Mouse (Mus musculus): Measurements from ENCODE around the gene Lrrc9. TPM values are rescaled to one million over a fixed set of nuclear protein-coding genes. Genes with fewer than 3 reads are reported as not detected.

Lrrc9 gene
- polyA plus RNA-seq, 1 experiment from 2014 or later: 0.18 TPM

DNA sequence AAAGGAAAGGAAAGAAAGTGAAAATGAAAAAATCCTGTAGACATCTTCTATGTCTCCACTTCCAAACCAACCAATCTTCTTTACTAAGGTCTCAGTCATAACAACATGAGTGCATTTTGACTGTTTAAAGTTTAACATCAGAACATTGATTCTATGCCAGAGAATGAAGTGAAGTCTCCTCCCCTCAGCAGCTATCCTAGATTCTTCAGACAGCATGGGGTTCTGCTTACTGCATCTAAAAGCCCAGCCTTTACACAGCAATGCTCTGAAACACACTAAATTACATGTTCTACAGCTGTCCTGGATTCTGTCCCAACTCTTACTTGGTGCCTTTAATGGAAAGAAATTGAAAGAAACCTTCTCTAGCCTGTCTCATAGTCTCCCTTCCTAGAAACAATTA, 43.2 kb downstream of the Lrrc9 start:
- no peak overlapping the region for H3K27ac ChIP-seq
- no peaks in the 10 kb centered on the region for H3K4me1 ChIP-seq
- H3K9me3 ChIP-seq: no peaks in the 10 kb centered on the region
- no peak for ATAC-seq (ENCODE audit: insufficient number of reproducible peaks, low FRiP score, low TSS enrichment, low read depth)
- no peak overlapping the region for H3K4me3 ChIP-seq
- H3K27me3 ChIP-seq: no peaks in the 10 kb centered on the region
- H3K36me3 ChIP-seq: no peaks in the 10 kb centered on the region
- no peak overlapping the region for H3K9ac ChIP-seq
- H3K4me2 ChIP-seq: no peak overlapping the region

- 62% methylated on average over 3 of the region's 3 CpGs for whole genome bisulfite sequencing
- Histone ChIP-seq H3K27ac (no peak overlapping the region), H3K27me3 (no peaks in the 10 kb centered on the region), H3K9me3 (no peaks in the 10 kb centered on the region), H3K4me3 (no peak overlapping the region), H3K4me1 (no peaks in the 10 kb centered on the region), H3K4me2 (no peak overlapping the region), H3K36me3 (no peaks in the 10 kb centered on the region), H3K9ac (no peak overlapping the region)
- ATAC-seq (ENCODE audit: insufficient number of reproducible peaks, low FRiP score, low TSS enrichment, low read depth): no peak
Observed at GRCm38 (mm10) chr12:72487498-72487897, 45.8 kb downstream of the Lrrc9 start.

DNA sequence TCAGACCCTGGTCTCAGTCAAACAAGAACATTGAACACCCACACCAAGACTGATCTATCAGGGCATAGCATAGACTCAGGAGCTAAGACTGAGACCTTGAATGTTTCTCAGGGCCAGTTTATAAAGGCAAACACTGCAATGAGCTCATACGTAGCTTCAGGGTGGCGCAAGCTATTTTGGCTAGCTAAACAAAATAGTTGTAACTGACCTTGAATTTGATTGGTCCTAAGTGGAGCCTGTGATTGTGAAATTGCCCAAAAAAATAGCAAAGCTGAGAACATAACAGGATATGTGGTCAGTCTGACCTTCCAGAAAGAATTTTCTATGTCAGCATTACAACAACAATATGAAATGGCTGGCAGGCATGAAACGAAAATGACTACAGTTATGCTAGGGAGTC, 48.3 kb downstream of the Lrrc9 start:
- WGBS: 82% methylated on average over 3 of the region's 3 CpGs
- Histone ChIP-seq H3K4me1 (no peaks in the 10 kb centered on the region), H3K27ac (no peak overlapping the region), H3K36me3 (no peaks in the 10 kb centered on the region), H3K9ac (no peak overlapping the region), H3K9me3 (no peaks in the 10 kb centered on the region), H3K4me2 (no peak overlapping the region), H3K4me3 (no peak overlapping the region), H3K27me3 (no peaks in the 10 kb centered on the region)
- ATAC-seq (ENCODE audit: insufficient number of reproducible peaks, low FRiP score, low TSS enrichment, low read depth): no peak

- H3K4me1 ChIP-seq: no peaks in the 10 kb centered on the region
- H3K36me3 ChIP-seq: no peaks in the 10 kb centered on the region
- H3K27me3 ChIP-seq: no peaks in the 10 kb centered on the region
- WGBS: 46% methylated on average over 3 of the region's 3 CpGs
- no peak overlapping the region for H3K9ac ChIP-seq
- H3K4me2 ChIP-seq: no peak overlapping the region
- H3K27ac ChIP-seq: no peak overlapping the region
- no peak for ATAC-seq (ENCODE audit: insufficient number of reproducible peaks, low FRiP score, low TSS enrichment, low read depth)
- H3K9me3 ChIP-seq: no peaks in the 10 kb centered on the region
- no peak overlapping the region for H3K4me3 ChIP-seq
Observed at GRCm38 (mm10) chr12:72491063-72491719, 49.5 kb downstream of the Lrrc9 start.

DNA sequence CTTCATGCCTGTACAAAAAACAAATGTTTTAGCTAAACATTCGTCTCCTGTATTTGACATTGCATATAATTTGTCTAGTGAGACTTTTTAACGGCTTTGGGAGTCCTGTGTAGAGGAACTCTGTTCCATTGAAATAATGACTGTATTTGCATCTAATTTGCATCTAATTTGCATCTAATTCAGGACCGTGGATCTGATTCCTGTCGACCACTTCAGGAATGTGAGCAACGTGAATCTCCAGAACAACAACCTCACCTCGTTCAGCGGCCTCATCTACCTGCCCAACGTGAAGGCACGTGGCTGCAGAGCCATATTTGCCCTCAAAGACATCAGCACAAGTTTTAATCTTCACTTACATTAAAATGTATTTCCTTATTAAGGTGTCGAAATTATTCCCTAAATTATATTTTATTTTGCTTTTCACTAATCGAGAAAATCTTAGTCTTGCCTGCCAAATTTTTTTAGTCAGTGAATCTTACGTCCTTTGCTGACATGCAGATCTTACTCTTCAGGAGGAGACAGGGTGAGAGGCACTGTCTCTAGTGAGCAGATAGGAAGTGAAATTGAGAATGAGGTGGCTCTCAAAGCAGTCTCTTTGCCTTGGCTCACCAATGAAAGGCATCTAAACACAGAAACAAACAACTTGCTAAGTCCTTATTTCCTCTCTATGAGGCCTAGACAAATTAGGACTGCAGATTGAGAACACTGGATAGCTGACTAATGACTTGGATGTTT, 55.4 kb downstream of the Lrrc9 start:
- Histone ChIP-seq H3K9ac (no peak overlapping the region), H3K4me1 (no peaks in the 10 kb centered on the region), H3K9me3 (no peaks in the 10 kb centered on the region), H3K27ac (no peak overlapping the region), H3K36me3 (no peaks in the 10 kb centered on the region), H3K4me3 (no peak overlapping the region), H3K4me2 (no peak overlapping the region), H3K27me3 (no peaks in the 10 kb centered on the region)
- ATAC-seq (ENCODE audit: insufficient number of reproducible peaks, low FRiP score, low TSS enrichment, low read depth): no peak
- WGBS: 76% methylated on average over 12 of the region's 12 CpGs

- H3K27ac ChIP-seq: no peak overlapping the region
- no peak overlapping the region for H3K4me2 ChIP-seq
- no peak for ATAC-seq (ENCODE audit: insufficient number of reproducible peaks, low FRiP score, low TSS enrichment, low read depth)
- no peak overlapping the region for H3K4me3 ChIP-seq
- H3K9ac ChIP-seq: no peak overlapping the region
- H3K4me1 ChIP-seq: no peaks in the 10 kb centered on the region
- H3K36me3 ChIP-seq: no peaks in the 10 kb centered on the region
- no peaks in the 10 kb centered on the region for H3K27me3 ChIP-seq
- H3K9me3 ChIP-seq: no peaks in the 10 kb centered on the region
- WGBS: 30% methylated on average over 7 of the region's 7 CpGs
Observed at GRCm38 (mm10) chr12:72509606-72510005, 67.9 kb downstream of the Lrrc9 start.

GRCm38 (mm10) chr12:72515446-72515845, 73.8 kb downstream of the Lrrc9 start:
- no peaks in the 10 kb centered on the region for H3K9me3 ChIP-seq
- ATAC-seq (ENCODE audit: insufficient number of reproducible peaks, low FRiP score, low TSS enrichment, low read depth): no peak
- H3K4me2 ChIP-seq: no peak overlapping the region
- H3K27ac ChIP-seq: no peak overlapping the region
- H3K36me3 ChIP-seq: no peaks in the 10 kb centered on the region
- no peak overlapping the region for H3K4me3 ChIP-seq
- no peak overlapping the region for H3K9ac ChIP-seq
- H3K27me3 ChIP-seq: no peaks in the 10 kb centered on the region
- 58% methylated on average over 3 of the region's 3 CpGs for WGBS
- 0 out of 2 replicates have a peak, but pooled peaks cover 3% of the 10 kb centered on the region for H3K4me1 ChIP-seq

- Histone ChIP-seq H3K27ac (no peak overlapping the region), H3K27me3 (no peaks in the 10 kb centered on the region), H3K9ac (no peak overlapping the region), H3K36me3 (no peaks in the 10 kb centered on the region), H3K9me3 (no peaks in the 10 kb centered on the region), H3K4me1 (0 out of 2 replicates have a peak, but pooled peaks cover 3% of the 10 kb centered on the region), H3K4me3 (no peak overlapping the region), H3K4me2 (no peak overlapping the region)
- ATAC-seq (ENCODE audit: insufficient number of reproducible peaks, low FRiP score, low TSS enrichment, low read depth): no peak
- 80% methylated on average over 12 of the region's 12 CpGs for WGBS
Observed at GRCm38 (mm10) chr12:72518114-72518728, 76.6 kb downstream of the Lrrc9 start.

- Histone ChIP-seq H3K9ac (no peak overlapping the region), H3K9me3 (no peaks in the 10 kb centered on the region), H3K27me3 (no peaks in the 10 kb centered on the region), H3K4me2 (no peak overlapping the region), H3K4me3 (no peak overlapping the region), H3K36me3 (no peaks in the 10 kb centered on the region), H3K27ac (no peak overlapping the region), H3K4me1 (0 out of 2 replicates have a peak, but pooled peaks cover 3% of the 10 kb centered on the region)
- WGBS: 51% methylated on average over 9 of the region's 9 CpGs
- no peak for ATAC-seq (ENCODE audit: insufficient number of reproducible peaks, low FRiP score, low TSS enrichment, low read depth)
Observed at GRCm38 (mm10) chr12:72519352-72519751, 77.7 kb downstream of the Lrrc9 start.

DNA sequence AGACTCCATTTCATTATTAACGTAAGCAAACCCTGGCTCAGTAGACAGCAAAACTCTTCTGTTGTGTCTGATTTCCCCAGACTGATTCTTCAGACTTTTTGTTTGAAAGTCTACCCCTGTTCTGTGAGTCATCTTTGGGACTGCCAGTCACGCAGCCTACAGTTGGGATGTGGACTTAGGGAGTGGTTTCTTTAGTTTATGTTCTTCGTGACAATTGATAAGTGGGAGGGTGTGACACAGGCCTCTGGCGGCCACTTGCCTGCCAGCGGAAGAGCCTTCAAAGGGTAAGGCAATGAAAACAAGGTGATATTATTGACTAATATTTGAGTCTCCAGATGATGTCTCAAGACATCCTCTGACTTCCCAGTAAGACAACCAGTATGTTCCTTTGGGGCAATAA, 78.2 kb downstream of the Lrrc9 start:
- Histone ChIP-seq H3K9ac (no peak overlapping the region), H3K4me1 (0 out of 2 replicates have a peak, but pooled peaks cover 3% of the 10 kb centered on the region), H3K27ac (no peak overlapping the region), H3K27me3 (no peaks in the 10 kb centered on the region), H3K4me2 (no peak overlapping the region), H3K9me3 (no peaks in the 10 kb centered on the region), H3K4me3 (no peak overlapping the region), H3K36me3 (no peaks in the 10 kb centered on the region)
- WGBS: 81% methylated on average over 5 of the region's 5 CpGs
- no peak for ATAC-seq (ENCODE audit: insufficient number of reproducible peaks, low FRiP score, low TSS enrichment, low read depth)

- Histone ChIP-seq H3K4me1 (0 out of 2 replicates have a peak, but pooled peaks cover 3% of the 10 kb centered on the region), H3K4me3 (no peak overlapping the region), H3K9ac (no peak overlapping the region), H3K9me3 (no peaks in the 10 kb centered on the region), H3K36me3 (no peaks in the 10 kb centered on the region), H3K4me2 (no peak overlapping the region), H3K27me3 (no peaks in the 10 kb centered on the region), H3K27ac (no peak overlapping the region)
- no peak for ATAC-seq (ENCODE audit: insufficient number of reproducible peaks, low FRiP score, low TSS enrichment, low read depth)
- 2% methylated on average over 2 of the region's 2 CpGs for WGBS
Observed at GRCm38 (mm10) chr12:72520645-72521044, 79.0 kb downstream of the Lrrc9 start.

DNA sequence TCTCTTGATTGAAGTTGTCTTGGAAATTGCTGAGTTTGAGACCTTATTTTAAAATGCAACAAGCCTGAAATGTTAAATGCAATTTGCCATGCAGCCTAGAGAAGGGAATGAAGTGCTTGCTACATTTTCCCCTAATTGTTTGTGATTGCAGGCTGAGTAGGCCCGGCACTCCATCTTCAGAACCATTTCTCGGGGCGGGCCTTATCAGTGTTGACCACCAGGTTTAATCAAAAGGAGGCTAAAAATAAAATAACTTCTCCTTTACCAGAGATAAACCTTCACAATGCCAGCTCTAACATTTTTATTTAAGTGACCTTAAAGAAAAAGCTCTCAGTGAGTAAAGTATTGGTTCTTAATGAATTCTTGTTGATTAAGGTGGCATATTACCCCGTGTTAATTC, 83.9 kb downstream of the Lrrc9 start:
- ATAC-seq (ENCODE audit: insufficient number of reproducible peaks, low FRiP score, low TSS enrichment, low read depth): no peak
- Histone ChIP-seq H3K9ac (no peak overlapping the region), H3K4me3 (no peak overlapping the region), H3K27ac (no peak overlapping the region), H3K4me2 (no peak overlapping the region), H3K4me1 (no peaks in the 10 kb centered on the region), H3K27me3 (no peaks in the 10 kb centered on the region), H3K36me3 (no peaks in the 10 kb centered on the region), H3K9me3 (no peaks in the 10 kb centered on the region)
- WGBS: 80% methylated on average over 4 of the region's 4 CpGs
